Mouse (Mus musculus): ENCODE results near the gene BC016579.

DNA sequence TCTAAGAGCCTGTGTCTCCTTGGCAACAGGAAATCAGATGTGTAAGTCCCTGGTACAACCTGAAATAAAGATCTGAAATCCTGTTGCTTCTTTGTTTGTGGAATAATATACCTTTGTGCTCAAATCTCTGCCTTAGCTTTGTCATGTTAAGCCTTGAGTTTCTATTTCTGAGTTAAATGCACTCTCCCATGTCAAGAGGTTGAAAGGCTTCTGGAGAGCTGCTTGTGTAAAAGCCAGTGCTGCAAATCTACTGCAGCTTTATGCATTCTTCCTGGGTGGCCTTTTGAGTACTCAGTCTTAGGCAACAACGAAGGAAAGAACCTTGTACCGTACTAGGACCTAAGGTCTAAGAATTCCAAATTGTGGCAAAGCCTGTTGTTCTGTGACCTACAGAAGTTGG lies 40.6 kb downstream of the BC016579 start:
- TF ChIP-seq GATA1 (IDR thresholded peaks at IDR 0.05; ENCODE audit: borderline replicate concordance, low read length) (no peak), FLI1 (IDR thresholded peaks at IDR 0.05; ENCODE audit: low read length) (no peak)
